Mouse (Mus musculus): ENCODE data around the gene Camk2b. TPM values are rescaled to one million over a fixed set of nuclear protein-coding genes. Genes with fewer than 3 reads are reported as not detected.

Gene Camk2b
- polyA plus RNA-seq, 1 experiment from 2014 or later: 2.5 TPM

GRCm38 (mm10) chr11:6048208-6048607, 18.0 kb downstream of the Camk2b start:
- no peak overlapping the region for H3K4me3 ChIP-seq
- no peaks in the 10 kb centered on the region for H3K9me3 ChIP-seq (replicated peaks)
- H3K9ac ChIP-seq: no peak overlapping the region
- no peak for ATAC-seq (ENCODE audit: insufficient number of reproducible peaks, low FRiP score)
- WGBS: 74% methylated on average over 9 of the region's 9 CpGs
- H3K27ac ChIP-seq (ENCODE audit: poor library complexity, severe bottlenecking): no peak overlapping the region
- no peaks in the 10 kb centered on the region for H3K36me3 ChIP-seq
- no peak overlapping the region for H3K4me2 ChIP-seq
- H3K4me1 ChIP-seq (replicated peaks): no peaks in the 10 kb centered on the region
- H3K27me3 ChIP-seq (replicated peaks): no peaks in the 10 kb centered on the region

GRCm38 (mm10) chr11:6038929-6039328, 27.2 kb downstream of the Camk2b start:
- ATAC-seq (ENCODE audit: insufficient number of reproducible peaks, low FRiP score): no peak
- Histone ChIP-seq H3K4me3 (no peak overlapping the region), H3K27ac (ENCODE audit: poor library complexity, severe bottlenecking) (no peak overlapping the region), H3K9me3 (replicated peaks) (no peaks in the 10 kb centered on the region), H3K27me3 (replicated peaks) (0 out of 2 replicates have a peak, but pooled peaks cover 8% of the 10 kb centered on the region), H3K9ac (no peak overlapping the region), H3K4me1 (replicated peaks) (no peaks in the 10 kb centered on the region), H3K4me2 (no peak overlapping the region), H3K36me3 (no peaks in the 10 kb centered on the region)
- 68% methylated on average over 7 of the region's 7 CpGs for WGBS

- no peak overlapping the region for H3K4me3 ChIP-seq
- 88% methylated on average over 7 of the region's 7 CpGs for WGBS
- ATAC-seq (ENCODE audit: insufficient number of reproducible peaks, low FRiP score): no peak
These were observed 28.5 kb downstream of the Camk2b start for GRCm38 (mm10) chr11:6037686-6038085.

GRCm38 (mm10) chr11:6037198-6037597, 29.0 kb downstream of the Camk2b start:
- Histone ChIP-seq H3K4me1 (replicated peaks) (no peaks in the 10 kb centered on the region; the same call in 1 of the 2 replicates), H3K36me3 (no peaks in the 10 kb centered on the region), H3K9me3 (replicated peaks) (no peaks in the 10 kb centered on the region), H3K27ac (ENCODE audit: poor library complexity, severe bottlenecking) (no peak overlapping the region), H3K27me3 (replicated peaks) (0 out of 2 replicates have a peak, but pooled peaks cover 6% of the 10 kb centered on the region), H3K4me3 (no peak overlapping the region), H3K4me2 (no peak overlapping the region), H3K9ac (no peak overlapping the region)
- 80% methylated on average over 7 of the region's 7 CpGs for WGBS
- ATAC-seq (ENCODE audit: insufficient number of reproducible peaks, low FRiP score): no peak

More at GRCm38 (mm10) chr11:6037686-6038085, 28.5 kb downstream of the Camk2b start:
- Histone ChIP-seq H3K36me3 (no peaks in the 10 kb centered on the region), H3K4me2 (no peak overlapping the region), H3K27ac (ENCODE audit: poor library complexity, severe bottlenecking) (no peak overlapping the region), H3K27me3 (replicated peaks) (0 out of 2 replicates have a peak, but pooled peaks cover 6% of the 10 kb centered on the region), H3K9me3 (replicated peaks) (no peaks in the 10 kb centered on the region), H3K4me1 (replicated peaks) (no peaks in the 10 kb centered on the region), H3K9ac (no peak overlapping the region)

- 0 out of 2 replicates have a peak, but pooled peaks cover 6% of the 10 kb centered on the region for H3K27me3 ChIP-seq (replicated peaks)
- no peak overlapping the region for H3K4me3 ChIP-seq
- no peak overlapping the region for H3K9ac ChIP-seq
- no peaks in the 10 kb centered on the region for H3K36me3 ChIP-seq
- no peak overlapping the region for H3K4me2 ChIP-seq
- peaks cover 4% of the 10 kb centered on the region for H3K4me1 ChIP-seq (replicated peaks)
- WGBS: 78% methylated on average over 4 of the region's 4 CpGs
- no peak for ATAC-seq (ENCODE audit: insufficient number of reproducible peaks, low FRiP score)
- H3K9me3 ChIP-seq (replicated peaks): no peaks in the 10 kb centered on the region
- H3K27ac ChIP-seq (ENCODE audit: poor library complexity, severe bottlenecking): no peak overlapping the region
These were observed 29.7 kb downstream of the Camk2b start for GRCm38 (mm10) chr11:6036477-6036876.

- no peak overlapping the region for H3K27ac ChIP-seq (ENCODE audit: poor library complexity, severe bottlenecking)
- H3K4me2 ChIP-seq: no peak overlapping the region
- 0 out of 2 replicates have a peak, but pooled peaks cover 6% of the 10 kb centered on the region for H3K27me3 ChIP-seq (replicated peaks)
- peaks cover 8% of the 10 kb centered on the region for H3K4me1 ChIP-seq (replicated peaks)
- H3K9me3 ChIP-seq (replicated peaks): no peaks in the 10 kb centered on the region
- 86% methylated on average over 3 of the region's 3 CpGs for whole genome bisulfite sequencing
- no peak overlapping the region for H3K4me3 ChIP-seq
- H3K9ac ChIP-seq: no peak overlapping the region
- H3K36me3 ChIP-seq: no peaks in the 10 kb centered on the region
- no peak for ATAC-seq (ENCODE audit: insufficient number of reproducible peaks, low FRiP score)
These were observed 30.6 kb downstream of the Camk2b start for GRCm38 (mm10) chr11:6035521-6035920.

- no peak overlapping the region for H3K4me2 ChIP-seq
- H3K9ac ChIP-seq: no peak overlapping the region
- H3K27ac ChIP-seq (ENCODE audit: poor library complexity, severe bottlenecking): no peak overlapping the region
- H3K4me3 ChIP-seq: no peak overlapping the region
- peaks cover 8% of the 10 kb centered on the region for H3K4me1 ChIP-seq (replicated peaks)
- WGBS: 77% methylated on average over 2 of the region's 2 CpGs
- no peaks in the 10 kb centered on the region for H3K9me3 ChIP-seq (replicated peaks)
- H3K36me3 ChIP-seq: no peaks in the 10 kb centered on the region
- ATAC-seq (ENCODE audit: insufficient number of reproducible peaks, low FRiP score): no peak
- 0 out of 2 replicates have a peak, but pooled peaks cover 6% of the 10 kb centered on the region for H3K27me3 ChIP-seq (replicated peaks)
These were observed 31.4 kb downstream of the Camk2b start for GRCm38 (mm10) chr11:6034740-6035139.

GRCm38 (mm10) chr11:6033801-6034200, 32.4 kb downstream of the Camk2b start:
- H3K4me1 ChIP-seq (replicated peaks): peaks cover 8% of the 10 kb centered on the region
- H3K4me2 ChIP-seq: no peak overlapping the region
- ATAC-seq (ENCODE audit: insufficient number of reproducible peaks, low FRiP score): no peak
- no peaks in the 10 kb centered on the region for H3K36me3 ChIP-seq
- H3K9me3 ChIP-seq (replicated peaks): no peaks in the 10 kb centered on the region
- H3K27me3 ChIP-seq (replicated peaks): 0 out of 2 replicates have a peak, but pooled peaks cover 6% of the 10 kb centered on the region
- H3K4me3 ChIP-seq: no peak overlapping the region
- H3K27ac ChIP-seq (ENCODE audit: poor library complexity, severe bottlenecking): no peak overlapping the region
- H3K9ac ChIP-seq: no peak overlapping the region
- WGBS: 79% methylated on average over 5 of the region's 5 CpGs

- Histone ChIP-seq H3K36me3 (no peaks in the 10 kb centered on the region), H3K9ac (no peak overlapping the region), H3K27me3 (replicated peaks) (no peaks in the 10 kb centered on the region), H3K4me1 (replicated peaks) (peaks cover 8% of the 10 kb centered on the region), H3K4me3 (no peak overlapping the region), H3K9me3 (replicated peaks) (no peaks in the 10 kb centered on the region), H3K27ac (ENCODE audit: poor library complexity, severe bottlenecking) (no peak overlapping the region), H3K4me2 (no peak overlapping the region)
- WGBS: 65% methylated on average over 3 of the region's 3 CpGs
- no peak for ATAC-seq (ENCODE audit: insufficient number of reproducible peaks, low FRiP score)
These were observed 33.0 kb downstream of the Camk2b start for GRCm38 (mm10) chr11:6033147-6033546.

GRCm38 (mm10) chr11:6030650-6031049, 35.5 kb downstream of the Camk2b start:
- Histone ChIP-seq H3K9ac (no peak overlapping the region), H3K9me3 (replicated peaks) (no peaks in the 10 kb centered on the region), H3K4me2 (no peak overlapping the region), H3K27me3 (replicated peaks) (peaks cover 3% of the 10 kb centered on the region; the same call in 1 of the 2 replicates), H3K36me3 (no peaks in the 10 kb centered on the region), H3K27ac (ENCODE audit: poor library complexity, severe bottlenecking) (no peak overlapping the region), H3K4me3 (no peak overlapping the region), H3K4me1 (replicated peaks) (peaks cover 8% of the 10 kb centered on the region)
- WGBS: 82% methylated on average over 6 of the region's 6 CpGs
- ATAC-seq (ENCODE audit: insufficient number of reproducible peaks, low FRiP score): no peak

- no peak overlapping the region for H3K4me2 ChIP-seq
- no peaks in the 10 kb centered on the region for H3K36me3 ChIP-seq
- ATAC-seq (ENCODE audit: insufficient number of reproducible peaks, low FRiP score): no peak
- no peak overlapping the region for H3K27ac ChIP-seq (ENCODE audit: poor library complexity, severe bottlenecking)
- H3K9ac ChIP-seq: no peak overlapping the region
- no peak overlapping the region for H3K4me3 ChIP-seq
- H3K4me1 ChIP-seq (replicated peaks): peaks cover 8% of the 10 kb centered on the region
- peaks cover 3% of the 10 kb centered on the region; the same call in 1 of the 2 replicates for H3K27me3 ChIP-seq (replicated peaks)
- H3K9me3 ChIP-seq (replicated peaks): no peaks in the 10 kb centered on the region
- 62% methylated on average over 3 of the region's 3 CpGs for WGBS
These were observed 36.4 kb downstream of the Camk2b start for GRCm38 (mm10) chr11:6029790-6030189.

- H3K27me3 ChIP-seq (replicated peaks): peaks cover 3% of the 10 kb centered on the region; the same call in 1 of the 2 replicates
- H3K4me2 ChIP-seq: no peak overlapping the region
- H3K27ac ChIP-seq (ENCODE audit: poor library complexity, severe bottlenecking): no peak overlapping the region
- no peaks in the 10 kb centered on the region for H3K36me3 ChIP-seq
- no peak overlapping the region for H3K9ac ChIP-seq
- H3K4me1 ChIP-seq (replicated peaks): peaks cover 8% of the 10 kb centered on the region
- no peak for ATAC-seq (ENCODE audit: insufficient number of reproducible peaks, low FRiP score)
- no peaks in the 10 kb centered on the region for H3K9me3 ChIP-seq (replicated peaks)
- WGBS: 75% methylated on average over 7 of the region's 7 CpGs
- no peak overlapping the region for H3K4me3 ChIP-seq
These were observed 37.3 kb downstream of the Camk2b start for GRCm38 (mm10) chr11:6028911-6029310.
